Mouse (Mus musculus): ENCODE results near the gene Gm10401. TPM values are rescaled to one million over a fixed set of nuclear protein-coding genes. Genes with fewer than 3 reads are reported as not detected.

Gm10401 gene
- polyA plus RNA-seq, 1 experiment from 2014 or later = 17.6 TPM

DNA sequence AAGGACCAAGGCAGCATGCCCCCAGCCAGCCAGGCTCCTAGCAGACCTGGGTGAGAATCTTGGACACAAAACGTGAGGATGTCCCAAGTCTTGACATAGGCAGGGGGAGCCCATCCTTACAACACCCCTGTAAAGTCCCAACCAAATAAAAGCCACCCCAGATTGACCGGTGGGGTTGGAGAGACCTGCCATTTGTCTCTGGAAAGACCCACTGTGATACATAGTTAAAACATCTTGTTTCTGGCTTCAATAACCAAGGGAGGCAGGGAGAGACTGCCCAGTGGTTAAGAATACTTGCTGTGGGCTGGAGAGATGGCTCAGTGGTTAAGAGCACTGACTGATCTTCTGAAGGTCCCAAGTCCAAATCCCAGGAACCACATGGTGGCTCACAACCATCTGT, 4.1 kb upstream of the Gm10401 start:
- Histone ChIP-seq H3K9ac (ENCODE audit: low read depth, low read length) (no peak overlapping the region), H3K27ac (ENCODE audit: low read length) (no peak overlapping the region), H3K9me3 (ENCODE audit: control insufficient read depth, low read length) (no peaks in the 10 kb centered on the region), H3K4me3 (ENCODE audit: low read length) (no peak overlapping the region), H3K36me3 (ENCODE audit: control insufficient read depth, insufficient read depth, low read length) (peaks cover 11% of the 10 kb centered on the region; the same call in 1 of the 2 replicates), H3K4me1 (ENCODE audit: control insufficient read depth, insufficient read depth, low read length) (no peaks in the 10 kb centered on the region), H3K4me2 (ENCODE audit: low read depth, low read length) (no peak overlapping the region), H3K27me3 (replicated peaks; ENCODE audit: control insufficient read depth, insufficient read depth, low read length) (no peaks in the 10 kb centered on the region)
- no peak for ATAC-seq
- 79% methylated on average over 2 of the region's 2 CpGs for WGBS

DNA sequence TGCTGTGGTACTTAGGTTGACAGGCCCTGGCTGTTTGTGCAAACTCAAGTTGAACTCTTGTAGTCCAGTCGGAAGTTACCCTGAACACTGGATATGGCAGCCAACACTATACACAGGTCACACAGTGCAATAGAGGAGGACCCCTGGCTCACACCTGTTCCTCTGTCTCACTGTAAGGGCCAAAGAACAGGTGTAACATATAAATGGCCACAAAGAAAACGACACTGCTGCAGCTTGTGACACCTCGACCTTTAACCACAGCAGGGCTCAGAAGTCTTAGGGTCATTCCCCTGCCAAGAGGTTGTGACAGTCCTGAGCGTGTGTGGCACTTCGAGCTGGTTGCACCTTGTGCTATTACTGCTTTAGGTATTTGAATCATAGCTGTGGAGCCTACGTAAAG, 2.4 kb upstream of the Gm10401 start:
- Histone ChIP-seq H3K4me3 (ENCODE audit: low read length) (no peak overlapping the region), H3K27me3 (replicated peaks; ENCODE audit: control insufficient read depth, insufficient read depth, low read length) (no peaks in the 10 kb centered on the region), H3K4me2 (ENCODE audit: low read depth, low read length) (no peak overlapping the region), H3K27ac (ENCODE audit: low read length) (no peak overlapping the region; the same call in 1 of the 2 replicates), H3K36me3 (ENCODE audit: control insufficient read depth, insufficient read depth, low read length) (peaks cover 22% of the 10 kb centered on the region), H3K4me1 (ENCODE audit: control insufficient read depth, insufficient read depth, low read length) (no peaks in the 10 kb centered on the region), H3K9me3 (ENCODE audit: control insufficient read depth, low read length) (no peaks in the 10 kb centered on the region), H3K9ac (ENCODE audit: low read depth, low read length) (no peak overlapping the region)
- 78% methylated on average over 6 of the region's 6 CpGs for WGBS
- ATAC-seq = peak; percentile 22; the same call in 1 of the 2 replicates

DNA sequence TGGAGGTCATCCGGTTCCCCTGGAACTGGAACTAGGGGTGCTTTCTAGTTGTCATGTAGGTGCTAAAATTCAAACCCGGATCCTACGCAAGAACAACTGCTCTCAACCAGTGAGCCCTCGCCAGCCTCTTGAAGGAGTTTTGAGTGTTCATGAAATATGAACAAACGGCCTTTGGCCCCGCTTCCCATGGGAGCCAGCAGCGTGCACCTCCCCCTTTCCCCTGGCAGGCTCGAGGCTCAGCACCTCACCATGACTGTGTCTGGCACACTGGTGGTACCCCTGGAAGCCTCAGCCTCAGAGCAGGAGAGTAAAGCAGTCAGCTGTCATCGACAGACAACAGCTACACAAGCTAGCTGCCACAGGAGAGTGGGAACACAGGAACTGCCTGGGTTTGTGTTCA, 1.9 kb upstream of the Gm10401 start:
- no peaks in the 10 kb centered on the region for H3K9me3 ChIP-seq (ENCODE audit: control insufficient read depth, low read length)
- peaks cover 27% of the 10 kb centered on the region for H3K36me3 ChIP-seq (ENCODE audit: control insufficient read depth, insufficient read depth, low read length)
- H3K9ac ChIP-seq (ENCODE audit: low read depth, low read length) = no peak overlapping the region
- WGBS = 87% methylated on average over 9 of the region's 9 CpGs
- H3K4me3 ChIP-seq (ENCODE audit: low read length) = no peak overlapping the region
- no peak overlapping the region; the same call in 1 of the 2 replicates for H3K27ac ChIP-seq (ENCODE audit: low read length)
- no peaks in the 10 kb centered on the region for H3K4me1 ChIP-seq (ENCODE audit: control insufficient read depth, insufficient read depth, low read length)
- no peaks in the 10 kb centered on the region for H3K27me3 ChIP-seq (replicated peaks; ENCODE audit: control insufficient read depth, insufficient read depth, low read length)
- no peak overlapping the region for H3K4me2 ChIP-seq (ENCODE audit: low read depth, low read length)
- ATAC-seq = no peak

GRCm38 (mm10) chr5:115099530-115099929, 1.4 kb upstream of the Gm10401 start:
- H3K27ac ChIP-seq (ENCODE audit: low read length) = no peak overlapping the region
- H3K27me3 ChIP-seq (replicated peaks; ENCODE audit: control insufficient read depth, insufficient read depth, low read length) = no peaks in the 10 kb centered on the region
- no peak overlapping the region for H3K4me3 ChIP-seq (ENCODE audit: low read length)
- H3K9me3 ChIP-seq (ENCODE audit: control insufficient read depth, low read length) = no peaks in the 10 kb centered on the region
- H3K36me3 ChIP-seq (ENCODE audit: control insufficient read depth, insufficient read depth, low read length) = peaks cover 29% of the 10 kb centered on the region
- no peaks in the 10 kb centered on the region for H3K4me1 ChIP-seq (ENCODE audit: control insufficient read depth, insufficient read depth, low read length)
- H3K4me2 ChIP-seq (ENCODE audit: low read depth, low read length) = no peak overlapping the region
- ATAC-seq = no peak
- 82% methylated on average over 5 of the region's 5 CpGs for WGBS
- H3K9ac ChIP-seq (ENCODE audit: low read depth, low read length) = no peak overlapping the region

DNA sequence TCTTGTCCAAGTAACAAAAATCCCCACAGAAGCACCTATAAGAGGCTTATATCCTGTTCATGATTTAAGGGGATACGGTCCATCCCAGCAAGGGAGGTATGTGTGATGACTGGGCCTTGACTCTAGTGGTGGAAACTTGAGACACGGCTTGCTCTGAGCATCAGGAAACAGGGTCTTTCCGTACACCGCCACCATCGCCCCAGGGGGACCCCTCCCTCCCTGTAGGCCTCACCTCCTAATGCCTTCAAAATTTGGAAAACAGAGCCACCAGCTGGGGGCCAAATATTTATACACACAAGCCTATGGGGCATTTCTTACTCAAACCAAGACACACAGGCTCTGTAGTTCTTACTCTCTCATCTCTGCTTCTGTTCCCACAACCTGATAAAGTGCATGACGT, 6.3 kb downstream of the Gm10401 start:
- ATAC-seq = no peak
- Histone ChIP-seq H3K27me3 (replicated peaks; ENCODE audit: control insufficient read depth, insufficient read depth, low read length) (no peaks in the 10 kb centered on the region), H3K4me1 (ENCODE audit: control insufficient read depth, insufficient read depth, low read length) (peaks cover 3% of the 10 kb centered on the region; the same call in 1 of the 2 replicates), H3K27ac (ENCODE audit: low read length) (no peak overlapping the region), H3K9ac (ENCODE audit: low read depth, low read length) (no peak overlapping the region), H3K36me3 (ENCODE audit: control insufficient read depth, insufficient read depth, low read length) (peaks cover 37% of the 10 kb centered on the region), H3K9me3 (ENCODE audit: control insufficient read depth, low read length) (0 out of 2 replicates have a peak, but pooled peaks cover 7% of the 10 kb centered on the region), H3K4me3 (ENCODE audit: low read length) (no peak overlapping the region), H3K4me2 (ENCODE audit: low read depth, low read length) (no peak overlapping the region)
- WGBS = 86% methylated on average over 6 of the region's 6 CpGs

DNA sequence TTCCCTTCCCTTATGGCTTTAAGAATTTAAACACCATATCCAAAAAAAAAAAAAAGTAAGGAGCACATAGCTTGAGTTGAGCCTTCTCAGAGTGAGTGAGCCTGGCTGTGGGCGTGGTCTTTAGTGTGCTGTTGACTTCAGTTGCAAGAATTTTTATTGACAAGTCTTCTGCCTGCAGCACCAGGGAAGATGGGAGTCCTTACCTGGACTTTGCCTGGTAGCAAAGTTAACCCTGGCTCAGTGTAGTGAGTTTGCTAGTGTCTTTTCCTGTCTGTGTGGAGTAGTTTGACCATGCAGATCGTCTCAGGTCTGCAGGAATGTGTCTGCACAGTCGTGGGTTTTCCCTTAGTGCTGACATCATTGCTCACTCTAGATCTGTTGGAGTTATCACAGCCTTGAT, 7.1 kb downstream of the Gm10401 start:
- 52% methylated on average over 3 of the region's 3 CpGs for WGBS
- Histone ChIP-seq H3K4me1 (ENCODE audit: control insufficient read depth, insufficient read depth, low read length) (peaks cover 3% of the 10 kb centered on the region; the same call in 1 of the 2 replicates), H3K27ac (ENCODE audit: low read length) (no peak overlapping the region; the same call in 1 of the 2 replicates), H3K9ac (ENCODE audit: low read depth, low read length) (no peak overlapping the region), H3K4me3 (ENCODE audit: low read length) (no peak overlapping the region), H3K27me3 (replicated peaks; ENCODE audit: control insufficient read depth, insufficient read depth, low read length) (no peaks in the 10 kb centered on the region), H3K36me3 (ENCODE audit: control insufficient read depth, insufficient read depth, low read length) (peaks cover 38% of the 10 kb centered on the region), H3K9me3 (ENCODE audit: control insufficient read depth, low read length) (0 out of 2 replicates have a peak, but pooled peaks cover 7% of the 10 kb centered on the region), H3K4me2 (ENCODE audit: low read depth, low read length) (no peak overlapping the region)
- peak; percentile 55 for ATAC-seq

DNA sequence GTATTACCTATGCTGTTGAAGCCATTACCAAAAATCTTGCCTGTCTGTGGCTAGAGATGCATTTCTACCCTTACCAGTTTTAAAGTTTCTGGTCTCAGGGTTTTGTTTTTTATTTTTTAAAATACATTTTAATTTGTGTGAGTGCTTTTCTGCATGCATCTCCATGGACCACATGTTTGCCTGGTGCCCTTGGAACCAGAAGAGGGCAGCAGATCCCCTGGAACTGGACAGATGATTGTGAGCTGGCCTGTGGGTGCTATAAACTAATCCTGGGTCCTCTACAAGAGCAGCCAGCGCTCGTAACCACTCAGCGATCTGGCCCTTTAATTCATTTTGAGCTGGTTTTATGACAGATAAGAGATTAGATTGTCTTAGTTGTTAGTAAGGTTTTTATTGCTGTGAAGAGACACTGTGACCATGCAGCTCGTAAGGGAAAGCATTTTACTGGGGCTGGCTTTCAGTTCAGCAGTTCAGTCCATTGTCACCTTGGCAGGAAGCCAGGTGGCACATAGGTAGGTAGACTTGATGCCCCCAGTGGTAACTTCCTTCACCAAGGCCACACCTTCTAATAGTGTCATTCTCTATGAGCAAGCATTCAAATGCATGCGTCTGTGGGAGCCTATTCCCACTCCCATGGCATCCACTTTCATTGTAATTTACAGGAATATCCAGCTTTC, 8.4 kb downstream of the Gm10401 start:
- 75% methylated on average over 5 of the region's 5 CpGs for WGBS
- Histone ChIP-seq H3K27ac (ENCODE audit: low read length) (no peak overlapping the region), H3K36me3 (ENCODE audit: control insufficient read depth, insufficient read depth, low read length) (peaks cover 31% of the 10 kb centered on the region), H3K4me3 (ENCODE audit: low read length) (no peak overlapping the region), H3K9me3 (ENCODE audit: control insufficient read depth, low read length) (0 out of 2 replicates have a peak, but pooled peaks cover 7% of the 10 kb centered on the region), H3K27me3 (replicated peaks; ENCODE audit: control insufficient read depth, insufficient read depth, low read length) (no peaks in the 10 kb centered on the region), H3K4me2 (ENCODE audit: low read depth, low read length) (no peak overlapping the region), H3K9ac (ENCODE audit: low read depth, low read length) (no peak overlapping the region), H3K4me1 (ENCODE audit: control insufficient read depth, insufficient read depth, low read length) (peaks cover 3% of the 10 kb centered on the region; the same call in 1 of the 2 replicates)
- peak; percentile 82 for ATAC-seq

DNA sequence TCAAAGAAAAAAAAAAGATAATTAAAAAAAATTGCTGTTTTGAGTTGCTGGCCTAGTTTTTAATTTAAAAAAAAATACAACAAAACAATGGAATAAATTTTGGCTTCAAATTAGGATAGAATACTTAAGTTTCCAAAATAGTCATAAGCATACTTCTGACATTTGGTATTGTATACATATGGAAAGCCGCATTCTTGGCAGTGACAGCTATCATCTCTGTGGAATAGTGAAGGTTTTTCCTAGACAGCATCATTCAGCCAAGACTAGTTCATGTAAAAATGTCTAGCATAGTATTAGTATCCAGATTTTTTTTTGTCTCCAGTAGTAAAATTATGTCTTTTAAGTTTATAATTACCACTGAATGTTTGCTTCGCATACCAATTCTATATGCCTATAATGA, 12.4 kb downstream of the Gm10401 start:
- H3K27ac ChIP-seq (ENCODE audit: low read length) = no peak overlapping the region
- H3K9ac ChIP-seq (ENCODE audit: low read depth, low read length) = no peak overlapping the region
- peaks cover 39% of the 10 kb centered on the region for H3K36me3 ChIP-seq (ENCODE audit: control insufficient read depth, insufficient read depth, low read length)
- H3K9me3 ChIP-seq (ENCODE audit: control insufficient read depth, low read length) = 0 out of 2 replicates have a peak, but pooled peaks cover 7% of the 10 kb centered on the region
- H3K4me2 ChIP-seq (ENCODE audit: low read depth, low read length) = no peak overlapping the region
- WGBS = 98% methylated on average over 2 of the region's 2 CpGs
- no peak overlapping the region for H3K4me3 ChIP-seq (ENCODE audit: low read length)
- peaks cover 3% of the 10 kb centered on the region; the same call in 1 of the 2 replicates for H3K4me1 ChIP-seq (ENCODE audit: control insufficient read depth, insufficient read depth, low read length)
- ATAC-seq = no peak
- H3K27me3 ChIP-seq (replicated peaks; ENCODE audit: control insufficient read depth, insufficient read depth, low read length) = no peaks in the 10 kb centered on the region

- H3K4me3 ChIP-seq (ENCODE audit: low read length) = no peak overlapping the region
- no peak overlapping the region for H3K9ac ChIP-seq (ENCODE audit: low read depth, low read length)
- no peaks in the 10 kb centered on the region for H3K27me3 ChIP-seq (replicated peaks; ENCODE audit: control insufficient read depth, insufficient read depth, low read length)
- WGBS = 88% methylated on average over 6 of the region's 6 CpGs
- no peak overlapping the region for H3K27ac ChIP-seq (ENCODE audit: low read length)
- no peak for ATAC-seq
- no peaks in the 10 kb centered on the region for H3K4me1 ChIP-seq (ENCODE audit: control insufficient read depth, insufficient read depth, low read length)
- no peak overlapping the region for H3K4me2 ChIP-seq (ENCODE audit: low read depth, low read length)
- no peaks in the 10 kb centered on the region for H3K9me3 ChIP-seq (ENCODE audit: control insufficient read depth, low read length)
- peaks cover 27% of the 10 kb centered on the region for H3K36me3 ChIP-seq (ENCODE audit: control insufficient read depth, insufficient read depth, low read length)
Observed at GRCm38 (mm10) chr5:115083492-115083891, 14.6 kb downstream of the Gm10401 start.

Measured in intestine, embryonic 16.5 days (tissue).